Mouse (Mus musculus): ENCODE data around the gene Jpt1. TPM values are rescaled to one million over a fixed set of nuclear protein-coding genes. Genes with fewer than 3 reads are reported as not detected.
"Not testable (repeated sequence)": the region's sequence is repeated elsewhere in the genome, so short reads cannot be mapped to it uniquely, and the experiment has no call there.

Jpt1 gene
- polyA plus RNA-seq, 1 experiment = 320 TPM

- Histone ChIP-seq H3K79me2 (ENCODE audit: control insufficient read depth, insufficient read depth) (no peaks in the 10 kb centered on the region), H3K79me3 (ENCODE audit: low read depth) (no peaks in the 10 kb centered on the region), H3ac (ENCODE audit: control insufficient read depth, insufficient read length, low read depth) (no peak overlapping the region), H3K27me3 (ENCODE audit: control insufficient read depth, insufficient read depth, insufficient read length) (peaks cover 14% of the 10 kb centered on the region), H3K4me3 (ENCODE audit: insufficient read depth, poor library complexity, severe bottlenecking) (no peak overlapping the region), H3K36me3 (ENCODE audit: control insufficient read depth, insufficient read depth) (no peaks in the 10 kb centered on the region)
- no peak for TF ChIP-seq MAX (IDR thresholded peaks at IDR 0.05)
- TF ChIP-seq FOSL1 (IDR thresholded peaks at IDR 0.05; ENCODE audit: insufficient read depth, low read length, poor library complexity, severe bottlenecking) = no peak
- TF ChIP-seq CEBPB (IDR thresholded peaks at IDR 0.05; ENCODE audit: low read depth) = no peak
- TF ChIP-seq CTCF (IDR thresholded peaks at IDR 0.05; ENCODE audit: control insufficient read depth, insufficient read depth, insufficient read length) = no peak
- no peak for TF ChIP-seq USF1 (IDR thresholded peaks at IDR 0.05; ENCODE audit: low read depth)
- no peak for TF ChIP-seq MYOD1 (IDR thresholded peaks at IDR 0.05; ENCODE audit: control insufficient read depth, insufficient read length, low read depth)
- TF ChIP-seq MYOG (IDR thresholded peaks at IDR 0.05; ENCODE audit: control insufficient read depth, extremely low read depth, insufficient read length) = no peak
Observed at GRCm38 (mm10) chr11:115456182-115456581, 58.0 kb downstream of the Jpt1 start.

- Histone ChIP-seq H3ac (ENCODE audit: control insufficient read depth, insufficient read length, low read depth) (no peak overlapping the region), H3K79me2 (ENCODE audit: control insufficient read depth, insufficient read depth) (no peaks in the 10 kb centered on the region), H3K27me3 (ENCODE audit: control insufficient read depth, insufficient read depth, insufficient read length) (peaks cover 18% of the 10 kb centered on the region), H3K4me3 (ENCODE audit: insufficient read depth, poor library complexity, severe bottlenecking) (no peak overlapping the region), H3K36me3 (ENCODE audit: control insufficient read depth, insufficient read depth) (no peaks in the 10 kb centered on the region), H3K79me3 (ENCODE audit: low read depth) (no peaks in the 10 kb centered on the region)
- TF ChIP-seq CEBPB (IDR thresholded peaks at IDR 0.05; ENCODE audit: low read depth) (no peak), FOSL1 (IDR thresholded peaks at IDR 0.05; ENCODE audit: insufficient read depth, low read length, poor library complexity, severe bottlenecking) (no peak), USF1 (IDR thresholded peaks at IDR 0.05; ENCODE audit: low read depth) (no peak), MAX (IDR thresholded peaks at IDR 0.05) (no peak), CTCF (IDR thresholded peaks at IDR 0.05; ENCODE audit: control insufficient read depth, insufficient read depth, insufficient read length) (no peak), MYOG (IDR thresholded peaks at IDR 0.05; ENCODE audit: control insufficient read depth, extremely low read depth, insufficient read length) (no peak), MYOD1 (IDR thresholded peaks at IDR 0.05; ENCODE audit: control insufficient read depth, insufficient read length, low read depth) (no peak)
Observed at GRCm38 (mm10) chr11:115455619-115456018, 58.6 kb downstream of the Jpt1 start.

GRCm38 (mm10) chr11:115454822-115455221 lies 59.4 kb downstream of the Jpt1 start:
- not testable (repeated sequence) for H3K79me3 ChIP-seq (ENCODE audit: low read depth); H3K4me3 ChIP-seq (ENCODE audit: insufficient read depth, poor library complexity, severe bottlenecking); H3K79me2 ChIP-seq (ENCODE audit: control insufficient read depth, insufficient read depth); H3ac ChIP-seq (ENCODE audit: control insufficient read depth, insufficient read length, low read depth); H3K36me3 ChIP-seq (ENCODE audit: control insufficient read depth, insufficient read depth)
- peaks cover 23% of the 10 kb centered on the region for H3K27me3 ChIP-seq (ENCODE audit: control insufficient read depth, insufficient read depth, insufficient read length)

GRCm38 (mm10) chr11:115453306-115453705 lies 60.9 kb downstream of the Jpt1 start:
- Histone ChIP-seq H3K4me3 (ENCODE audit: insufficient read depth, poor library complexity, severe bottlenecking) (no peak overlapping the region), H3K79me2 (ENCODE audit: control insufficient read depth, insufficient read depth) (no peaks in the 10 kb centered on the region), H3K27me3 (ENCODE audit: control insufficient read depth, insufficient read depth, insufficient read length) (peaks cover 31% of the 10 kb centered on the region), H3K79me3 (ENCODE audit: low read depth) (no peaks in the 10 kb centered on the region), H3ac (ENCODE audit: control insufficient read depth, insufficient read length, low read depth) (no peak overlapping the region), H3K36me3 (ENCODE audit: control insufficient read depth, insufficient read depth) (no peaks in the 10 kb centered on the region)
- TF ChIP-seq MAX (IDR thresholded peaks at IDR 0.05) (no peak), CTCF (IDR thresholded peaks at IDR 0.05; ENCODE audit: control insufficient read depth, insufficient read depth, insufficient read length) (no peak), CEBPB (IDR thresholded peaks at IDR 0.05; ENCODE audit: low read depth) (no peak)

- TF ChIP-seq MAX (IDR thresholded peaks at IDR 0.05) (no peak), USF1 (IDR thresholded peaks at IDR 0.05; ENCODE audit: low read depth) (no peak), FOSL1 (IDR thresholded peaks at IDR 0.05; ENCODE audit: insufficient read depth, low read length, poor library complexity, severe bottlenecking) (no peak), CEBPB (IDR thresholded peaks at IDR 0.05; ENCODE audit: low read depth) (no peak), CTCF (IDR thresholded peaks at IDR 0.05; ENCODE audit: control insufficient read depth, insufficient read depth, insufficient read length) (no peak), MYOD1 (IDR thresholded peaks at IDR 0.05; ENCODE audit: control insufficient read depth, insufficient read length, low read depth) (no peak), MYOG (IDR thresholded peaks at IDR 0.05; ENCODE audit: control insufficient read depth, extremely low read depth, insufficient read length) (no peak)
- no peaks in the 10 kb centered on the region for H3K79me3 ChIP-seq (ENCODE audit: low read depth)
- no peak overlapping the region for H3ac ChIP-seq (ENCODE audit: control insufficient read depth, insufficient read length, low read depth)
- H3K27me3 ChIP-seq (ENCODE audit: control insufficient read depth, insufficient read depth, insufficient read length) = peaks cover 38% of the 10 kb centered on the region
- H3K4me3 ChIP-seq (ENCODE audit: insufficient read depth, poor library complexity, severe bottlenecking) = no peak overlapping the region
- H3K36me3 ChIP-seq (ENCODE audit: control insufficient read depth, insufficient read depth) = no peaks in the 10 kb centered on the region
- no peaks in the 10 kb centered on the region for H3K79me2 ChIP-seq (ENCODE audit: control insufficient read depth, insufficient read depth)
Observed at GRCm38 (mm10) chr11:115452281-115452860, 61.8 kb downstream of the Jpt1 start.

GRCm38 (mm10) chr11:115451781-115452241 lies 62.4 kb downstream of the Jpt1 start:
- no peaks in the 10 kb centered on the region for H3K36me3 ChIP-seq (ENCODE audit: control insufficient read depth, insufficient read depth)
- no peak for TF ChIP-seq MAX (IDR thresholded peaks at IDR 0.05)
- TF ChIP-seq USF1 (IDR thresholded peaks at IDR 0.05; ENCODE audit: low read depth) = no peak
- TF ChIP-seq CTCF (IDR thresholded peaks at IDR 0.05; ENCODE audit: control insufficient read depth, insufficient read depth, insufficient read length) = no peak
- no peak for TF ChIP-seq MYOG (IDR thresholded peaks at IDR 0.05; ENCODE audit: control insufficient read depth, extremely low read depth, insufficient read length)
- no peak for TF ChIP-seq CEBPB (IDR thresholded peaks at IDR 0.05; ENCODE audit: low read depth)
- no peak for TF ChIP-seq FOSL1 (IDR thresholded peaks at IDR 0.05; ENCODE audit: insufficient read depth, low read length, poor library complexity, severe bottlenecking)
- no peak for TF ChIP-seq MYOD1 (IDR thresholded peaks at IDR 0.05; ENCODE audit: control insufficient read depth, insufficient read length, low read depth)
- no peak overlapping the region for H3K4me3 ChIP-seq (ENCODE audit: insufficient read depth, poor library complexity, severe bottlenecking)
- H3K27me3 ChIP-seq (ENCODE audit: control insufficient read depth, insufficient read depth, insufficient read length) = peaks cover 38% of the 10 kb centered on the region
- no peak overlapping the region for H3ac ChIP-seq (ENCODE audit: control insufficient read depth, insufficient read length, low read depth)
- H3K79me3 ChIP-seq (ENCODE audit: low read depth) = no peaks in the 10 kb centered on the region
- H3K79me2 ChIP-seq (ENCODE audit: control insufficient read depth, insufficient read depth) = no peaks in the 10 kb centered on the region
